Mouse (Mus musculus): ENCODE results near the gene Tubgcp2.

The Tubgcp2 gene

GRCm38 (mm10) chr7:140036281-140037170 lies at the start of gene Tubgcp2, which contains the start of gene Zfp511:
TSS of gene Tubgcp2 (minus strand) at chr7:140036669.
TSS of gene Zfp511 (plus strand) at chr7:140036391.
- peak; percentile 98 for DNase-seq (ENCODE audit: extremely low spot score)

GRCm38 (mm10) chr7:140082242-140082678 lies 45.8 kb upstream of the Tubgcp2 start, which contains the start of gene Caly:
TSS of gene Caly (minus strand) at chr7:140082548.
- peak; percentile 64 for DNase-seq (ENCODE audit: extremely low spot score)

GRCm38 (mm10) chr7:140081408-140082241 lies 45.2 kb upstream of the Tubgcp2 start:
- DNase-seq (ENCODE audit: extremely low spot score), result no peak

GRCm38 (mm10) chr7:140080503-140081156 lies 44.2 kb upstream of the Tubgcp2 start:
- DNase-seq (ENCODE audit: extremely low spot score), result peak; percentile 81

- peak; percentile 72 for DNase-seq (ENCODE audit: extremely low spot score)
Measured at GRCm38 (mm10) chr7:140078711-140079110, 42.2 kb upstream of the Tubgcp2 start.

GRCm38 (mm10) chr7:140077698-140078097 lies 41.2 kb upstream of the Tubgcp2 start:
- DNase-seq (ENCODE audit: extremely low spot score), result no peak

- DNase-seq (ENCODE audit: extremely low spot score), result peak; percentile 58
Measured at GRCm38 (mm10) chr7:140070042-140070711, 33.7 kb upstream of the Tubgcp2 start.

- DNase-seq (ENCODE audit: extremely low spot score), result no peak
Measured at GRCm38 (mm10) chr7:140067397-140067796, 30.9 kb upstream of the Tubgcp2 start.

GRCm38 (mm10) chr7:140063092-140063491 lies 26.6 kb upstream of the Tubgcp2 start:
- peak; percentile 69 for DNase-seq (ENCODE audit: extremely low spot score)

- peak; percentile 46 for DNase-seq (ENCODE audit: extremely low spot score)
Measured at GRCm38 (mm10) chr7:140062307-140062706, 25.8 kb upstream of the Tubgcp2 start.

- no peak for DNase-seq (ENCODE audit: extremely low spot score)
Measured at GRCm38 (mm10) chr7:140061832-140062130, 25.3 kb upstream of the Tubgcp2 start.

- DNase-seq (ENCODE audit: extremely low spot score), result peak; percentile 75
Measured at GRCm38 (mm10) chr7:140060936-140061831, 24.7 kb upstream of the Tubgcp2 start.

- DNase-seq (ENCODE audit: extremely low spot score), result no peak
Measured at GRCm38 (mm10) chr7:140059601-140060000, 23.1 kb upstream of the Tubgcp2 start.

GRCm38 (mm10) chr7:140058528-140058927 lies 22.1 kb upstream of the Tubgcp2 start:
- no peak for DNase-seq (ENCODE audit: extremely low spot score)

- DNase-seq (ENCODE audit: extremely low spot score), result peak; percentile 84
Measured at GRCm38 (mm10) chr7:140057413-140058407, 21.2 kb upstream of the Tubgcp2 start.

GRCm38 (mm10) chr7:140054124-140054523 lies 17.7 kb upstream of the Tubgcp2 start:
- DNase-seq (ENCODE audit: extremely low spot score), result no peak

- DNase-seq (ENCODE audit: extremely low spot score), result peak; percentile 63
Measured at GRCm38 (mm10) chr7:140049115-140049689, 12.7 kb upstream of the Tubgcp2 start.

GRCm38 (mm10) chr7:140048361-140049114 lies 12.1 kb upstream of the Tubgcp2 start, which contains the start of gene Msx3:
TSS of gene Msx3 (minus strand) at chr7:140049089.
- DNase-seq (ENCODE audit: extremely low spot score), result peak; percentile 44
